In genomic region chr11:43577713-43578478, GRCm38 (mm10) we compare ENCODE assay signal across 18 mouse cellular contexts. TPM values are rescaled to one million over a fixed set of nuclear protein-coding genes. Genes with fewer than 3 reads are reported as not detected.
A peak's percentile ranks its signal among the peaks of the same experiment; 100 is the strongest.
DNase-seq lines count a peak whose midpoint lies in the region; ATAC-seq and TF ChIP-seq lines count a peak whose summit lies in the region.
"Had no signal": no experiment of that assay in that cellular context is flagged by ENCODE, and none has a peak within 500 bp of the region (broad histone marks: within the 10 kb centered on the region; RNA-seq: fewer than 3 reads in every experiment).

No protein-coding gene starts in this region.

- peaks cover under 1% of the 10 kb centered on the region; the same call in 1 of the 2 replicates for H3K36me3 ChIP-seq in intestine, embryonic 15.5 days
- H3K36me3 ChIP-seq in intestine, postnatal 0 days (ENCODE audit: control insufficient read depth, insufficient read depth) = peaks cover 22% of the 10 kb centered on the region
- H3K36me3 ChIP-seq in midbrain, embryonic 11.5 days (ENCODE audit: control insufficient read depth, insufficient read depth, low read length) = peaks cover 8% of the 10 kb centered on the region
- H3K36me3 ChIP-seq in midbrain, embryonic 14.5 days (ENCODE audit: control insufficient read depth, insufficient read depth, low read length) = peaks cover 20% of the 10 kb centered on the region
- H3K36me3 ChIP-seq in stomach, embryonic 14.5 days (ENCODE audit: control insufficient read depth, insufficient read depth, low read length) = peaks cover 9% of the 10 kb centered on the region; the same call in 1 of the 2 replicates

- H3K27ac ChIP-seq in intestine, embryonic 15.5 days = 0 out of 2 replicates have a peak overlapping the region, but pooled peaks have one; percentile 25
- H3K27ac ChIP-seq in intestine, postnatal 0 days (ENCODE audit: low read depth, low read length) = no peak overlapping the region
- H3K27ac ChIP-seq in midbrain, embryonic 11.5 days (ENCODE audit: low read depth, low read length) = no peak overlapping the region
- H3K27ac ChIP-seq in midbrain, embryonic 14.5 days (replicated peaks; ENCODE audit: low read depth, low read length) = no peak overlapping the region
- H3K27ac ChIP-seq in stomach, embryonic 14.5 days (ENCODE audit: low read length) = no peak overlapping the region
- H3K27ac ChIP-seq: heart, embryonic 13.5 days; kidney, embryonic 15.5 days; liver, embryonic 14.5 days; neural tube, embryonic 13.5 days had no signal

- ATAC-seq in intestine, embryonic 15.5 days = peak; percentile 49; the same call in 1 of the 2 replicates
- ATAC-seq in intestine, postnatal 0 days = no peak
- no peak for ATAC-seq in midbrain, embryonic 11.5 days (ENCODE audit: low FRiP score)
- ATAC-seq in midbrain, embryonic 14.5 days (ENCODE audit: low FRiP score, low TSS enrichment) = no peak
- ATAC-seq in stomach, embryonic 14.5 days (ENCODE audit: insufficient number of reproducible peaks, insufficient read depth, low FRiP score, low read depth) = 0 out of 2 replicates have a peak, but pooled peaks have one; percentile 62

- H3K27me3 ChIP-seq in intestine, embryonic 15.5 days (replicated peaks) = no peaks in the 10 kb centered on the region
- no peaks in the 10 kb centered on the region for H3K27me3 ChIP-seq in intestine, postnatal 0 days (replicated peaks; ENCODE audit: control insufficient read depth, insufficient read depth, low read length)
- H3K27me3 ChIP-seq in midbrain, embryonic 11.5 days (ENCODE audit: control insufficient read depth, insufficient read depth, low read length) = no peaks in the 10 kb centered on the region
- H3K27me3 ChIP-seq in midbrain, embryonic 14.5 days (ENCODE audit: control insufficient read depth, insufficient read depth, low read length) = no peaks in the 10 kb centered on the region
- no peaks in the 10 kb centered on the region for H3K27me3 ChIP-seq in stomach, embryonic 14.5 days (ENCODE audit: control insufficient read depth, insufficient read depth, low read length)
- H3K27me3 ChIP-seq: CH12.LX; heart, embryonic 13.5 days; kidney, embryonic 15.5 days; neural tube, embryonic 13.5 days had no signal

- H3K4me1 ChIP-seq in intestine, embryonic 15.5 days (replicated peaks) = peaks cover 16% of the 10 kb centered on the region
- peaks cover 3% of the 10 kb centered on the region; the same call in 1 of the 2 replicates for H3K4me1 ChIP-seq in intestine, postnatal 0 days (replicated peaks; ENCODE audit: control insufficient read depth, insufficient read depth, low read length)
- peaks cover 26% of the 10 kb centered on the region for H3K4me1 ChIP-seq in midbrain, embryonic 11.5 days (ENCODE audit: control insufficient read depth, insufficient read depth, low read length)
- peaks cover 17% of the 10 kb centered on the region for H3K4me1 ChIP-seq in midbrain, embryonic 14.5 days (ENCODE audit: control insufficient read depth, insufficient read depth, low read length)
- peaks cover 16% of the 10 kb centered on the region for H3K4me1 ChIP-seq in stomach, embryonic 14.5 days (ENCODE audit: control insufficient read depth, insufficient read depth, low read length)

- H3K4me3 ChIP-seq in intestine, embryonic 15.5 days (replicated peaks) = no peak overlapping the region
- no peak overlapping the region for H3K4me3 ChIP-seq in intestine, postnatal 0 days (ENCODE audit: low read depth, low read length)
- H3K4me3 ChIP-seq in midbrain, embryonic 11.5 days (ENCODE audit: low read depth, low read length) = no peak overlapping the region
- H3K4me3 ChIP-seq in midbrain, embryonic 14.5 days (replicated peaks; ENCODE audit: low read depth, low read length) = no peak overlapping the region
- no peak overlapping the region for H3K4me3 ChIP-seq in stomach, embryonic 14.5 days (ENCODE audit: low read depth, low read length)
- H3K4me3 ChIP-seq: heart, embryonic 13.5 days; kidney, embryonic 15.5 days; neural tube, embryonic 13.5 days had no signal

- no peak overlapping the region for H3K4me2 ChIP-seq in intestine, embryonic 15.5 days (replicated peaks)
- H3K4me2 ChIP-seq in intestine, postnatal 0 days (replicated peaks; ENCODE audit: low read depth) = no peak overlapping the region
- no peak overlapping the region for H3K4me2 ChIP-seq in midbrain, embryonic 11.5 days
- no peak overlapping the region for H3K4me2 ChIP-seq in midbrain, embryonic 14.5 days (ENCODE audit: low read length)
- no peak overlapping the region for H3K4me2 ChIP-seq in stomach, embryonic 14.5 days (replicated peaks; ENCODE audit: low read depth, low read length)
- H3K4me2 ChIP-seq: heart, embryonic 13.5 days; kidney, embryonic 15.5 days; neural tube, embryonic 13.5 days had no signal

- 47% methylated on average over 11 of the region's 11 CpGs for whole genome bisulfite sequencing in intestine, embryonic 15.5 days
- WGBS in intestine, postnatal 0 days = 68% methylated on average over 11 of the region's 11 CpGs
- 37% methylated on average over 11 of the region's 11 CpGs for WGBS in midbrain, embryonic 11.5 days
- 44% methylated on average over 11 of the region's 11 CpGs for WGBS in midbrain, embryonic 14.5 days
- 53% methylated on average over 11 of the region's 11 CpGs for WGBS in stomach, embryonic 14.5 days

- DNase-seq in embryo, embryonic 10 days (ENCODE audit: low spot score) = peak; percentile 44
- DNase-seq in embryo, embryonic 10.5 days (ENCODE audit: low spot score) = no peak
- DNase-seq in midbrain, embryonic 11.5 days (ENCODE audit: low spot score, missing footprints) = peak; percentile 85
- no peak for DNase-seq in midbrain, embryonic 14.5 days
- no peak for DNase-seq in cerebellum, postnatal 36 days
- DNase-seq: cerebellum, adult 11-12 months; lung, postnatal 36 days; thymus, adult 18-20 months had no signal

- no peak overlapping the region for H3K9ac ChIP-seq in intestine, embryonic 15.5 days
- no peak overlapping the region for H3K9ac ChIP-seq in intestine, postnatal 0 days (ENCODE audit: low read depth, low read length)
- no peak overlapping the region for H3K9ac ChIP-seq in midbrain, embryonic 11.5 days (ENCODE audit: low read length)
- H3K9ac ChIP-seq in midbrain, embryonic 14.5 days (replicated peaks; ENCODE audit: low read length) = no peak overlapping the region
- H3K9ac ChIP-seq in stomach, embryonic 14.5 days (replicated peaks; ENCODE audit: low read depth, low read length) = no peak overlapping the region
- H3K9ac ChIP-seq: heart, embryonic 13.5 days; kidney, embryonic 15.5 days; liver, embryonic 14.5 days; neural tube, embryonic 13.5 days had no signal

- no peaks in the 10 kb centered on the region for H3K9me3 ChIP-seq in intestine, embryonic 15.5 days
- H3K9me3 ChIP-seq in intestine, postnatal 0 days (ENCODE audit: control insufficient read depth) = no peaks in the 10 kb centered on the region
- no peaks in the 10 kb centered on the region for H3K9me3 ChIP-seq in midbrain, embryonic 11.5 days (ENCODE audit: control insufficient read depth, low read length)
- no peaks in the 10 kb centered on the region for H3K9me3 ChIP-seq in midbrain, embryonic 14.5 days (ENCODE audit: control insufficient read depth, low read length)
- H3K9me3 ChIP-seq in stomach, embryonic 14.5 days (ENCODE audit: control insufficient read depth, low read depth, low read length) = no peaks in the 10 kb centered on the region
- H3K9me3 ChIP-seq: heart, embryonic 13.5 days; kidney, embryonic 15.5 days; neural tube, embryonic 13.5 days had no signal

- no peak for TF ChIP-seq CTCF in intestine, postnatal 0 days (IDR thresholded peaks at IDR 0.05; ENCODE audit: low read depth)

RNA-seq across cellular contexts. Expression of gene 4933415A04Rik, which starts 8.9 kb away (rescaled TPM):
- 4.4 and 5.4 TPM in 2 replicates for polyA plus RNA-seq in intestine, embryonic 15.5 days (2015; fragmentation: Nextera tagmentation; extraction: Ambion mirVana)
- polyA plus RNA-seq in intestine, postnatal 0 days (2015; fragmentation: Nextera tagmentation; extraction: Ambion mirVana) = 5.3 and 7.9 TPM in 2 replicates
- polyA plus RNA-seq in midbrain, embryonic 11.5 days (2014; fragmentation: Nextera tagmentation; extraction: Ambion mirVana) = 10.1 and 11.3 TPM in 2 replicates
- polyA plus RNA-seq in midbrain, embryonic 14.5 days (2014; fragmentation: Nextera tagmentation; extraction: Ambion mirVana) = 3.2 and 3.9 TPM in 2 replicates
- polyA plus RNA-seq in stomach, embryonic 14.5 days (2014; fragmentation: Nextera tagmentation; extraction: Ambion mirVana) = 4.1 and 6.2 TPM in 2 replicates

RNA-seq across cellular contexts. Expression of gene Fabp6, which starts 23.4 kb away (rescaled TPM):
- 1.2 TPM in 2 replicates for polyA plus RNA-seq in intestine, embryonic 15.5 days (2015; fragmentation: Nextera tagmentation; extraction: Ambion mirVana)
- polyA plus RNA-seq in intestine, postnatal 0 days (2015; fragmentation: Nextera tagmentation; extraction: Ambion mirVana) = 88.4 and 127 TPM in 2 replicates
- not detected in 2 replicates for polyA plus RNA-seq in midbrain, embryonic 11.5 days (2014; fragmentation: Nextera tagmentation; extraction: Ambion mirVana)
- polyA plus RNA-seq in midbrain, embryonic 14.5 days (2014; fragmentation: Nextera tagmentation; extraction: Ambion mirVana) = not detected in 2 replicates
- not detected in 2 replicates for polyA plus RNA-seq in stomach, embryonic 14.5 days (2014; fragmentation: Nextera tagmentation; extraction: Ambion mirVana)
- polyA plus RNA-seq: brain, embryonic 14.5 days; cortical plate, adult 2 months; heart, embryonic 13.5 days; kidney, embryonic 15.5 days; liver, embryonic 14.5 days; neural tube, embryonic 13.5 days had no signal

RNA-seq across cellular contexts. Expression of gene Ccnjl, which starts 49.3 kb away (rescaled TPM):
- polyA plus RNA-seq in intestine, embryonic 15.5 days (2015; fragmentation: Nextera tagmentation; extraction: Ambion mirVana) = 15.9 and 16.6 TPM in 2 replicates
- polyA plus RNA-seq in intestine, postnatal 0 days (2015; fragmentation: Nextera tagmentation; extraction: Ambion mirVana) = 15.8 and 19.1 TPM in 2 replicates
- 35.7 and 40.2 TPM in 2 replicates for polyA plus RNA-seq in midbrain, embryonic 11.5 days (2014; fragmentation: Nextera tagmentation; extraction: Ambion mirVana)
- polyA plus RNA-seq in midbrain, embryonic 14.5 days (2014; fragmentation: Nextera tagmentation; extraction: Ambion mirVana) = 11.7 and 16.2 TPM in 2 replicates
- polyA plus RNA-seq in stomach, embryonic 14.5 days (2014; fragmentation: Nextera tagmentation; extraction: Ambion mirVana) = 18.1 and 20.0 TPM in 2 replicates

Comparison
In these comparisons a context has a peak if more than half of its experiments do, and no peak if none do; other contexts are left out.
1. DNase-seq: peak in embryo, embryonic 10 days (single experiment) and midbrain, embryonic 11.5 days (single experiment); none in embryo, embryonic 10.5 days (single experiment), midbrain, embryonic 14.5 days (single experiment) and cerebellum, postnatal 36 days (0 of 2).
2. ATAC-seq: peak in intestine, embryonic 15.5 days (single experiment) and stomach, embryonic 14.5 days (single experiment); none in intestine, postnatal 0 days (single experiment), midbrain, embryonic 11.5 days (single experiment) and midbrain, embryonic 14.5 days (single experiment).
3. RNA of gene Fabp6, which starts 23.4 kb away (polyA plus RNA-seq): 88.4 to 127 TPM in intestine, postnatal 0 days; 1.2 TPM in intestine, embryonic 15.5 days, not detected in stomach, embryonic 14.5 days, not detected in midbrain, embryonic 11.5 days and not detected in midbrain, embryonic 14.5 days; every median in the first group is over 10 times any median in the second.